Mouse (Mus musculus) kidney, embryonic 14.5 days (tissue): Measurements from ENCODE around the gene Slc16a2. TPM values are rescaled to one million over a fixed set of nuclear protein-coding genes. Genes with fewer than 3 reads are reported as not detected.

ENCODE experiments used
- ATAC-seq: fragments of 200-750 bp; cut with Nextera tagmentation; 2 replicates; pipeline ENCODE4 v1.8.0; 2017; ENCODE audit warnings: moderate number of reproducible peaks, mild to moderate bottlenecking, moderate TSS enrichment, moderate library complexity; ENCODE audit not compliant: low FRiP score, low TSS enrichment
- H3K27ac ChIP-seq: fragments of 300-500 bp; sonication (generic); 2 replicates; pipeline ENCODE4 v1.5.1; 2014; ENCODE audit warnings: low read depth, mild to moderate bottlenecking, low read length, moderate library complexity, mixed read lengths
- H3K27me3 ChIP-seq: fragments of 300-500 bp; sonication (generic); 2 replicates; pipeline ENCODE4 v1.6.1; 2014; ENCODE audit warnings: mild to moderate bottlenecking, low read length; ENCODE audit not compliant: control insufficient read depth, insufficient read depth
- H3K36me3 ChIP-seq: fragments of 300-500 bp; sonication (generic); 2 replicates; pipeline ENCODE4 v1.6.1; 2014; ENCODE audit warnings: low read length, mixed read lengths; ENCODE audit not compliant: control insufficient read depth, insufficient read depth
- H3K4me1 ChIP-seq: fragments of 300-500 bp; sonication (generic); 2 replicates; pipeline ENCODE4 v1.6.1; 2014; ENCODE audit warnings: low read length, mixed read lengths; ENCODE audit not compliant: control insufficient read depth, insufficient read depth
- H3K4me2 ChIP-seq: fragments of 300-500 bp; sonication (generic); replicated peaks from 2 replicates; pipeline ENCODE4 v1.6.1; 2014; ENCODE audit warnings: low read depth, mild to moderate bottlenecking, low read length
- H3K4me3 ChIP-seq: fragments of 300-500 bp; sonication (generic); 2 replicates; pipeline ENCODE4 v1.5.1; 2014; ENCODE audit warnings: mild to moderate bottlenecking, low read length
- H3K9ac ChIP-seq: fragments of 300-500 bp; sonication (generic); 2 replicates; pipeline ENCODE4 v1.6.1; 2014; ENCODE audit warnings: low read depth, mild to moderate bottlenecking, low read length, moderate library complexity
- H3K9me3 ChIP-seq: fragments of 300-500 bp; sonication (generic); 2 replicates; pipeline ENCODE4 v1.6.1; 2016; ENCODE audit warnings: low read length; ENCODE audit not compliant: control insufficient read depth
- WGBS: fragments of 180-500 bp; shearing (Covaris S2); extraction: QIAGEN DNeasy Blood & Tissue Kit; methylation state at CpG from one replicate; pipeline ENCODE4 v1.1.7; 2014; 5-methylcytosine and 5-hydroxymethylcytosine counted together
- polyA plus RNA-seq: library from polyadenylated mRNA; unstranded; fragments of >200 nt; fragmentation: Nextera tagmentation; extraction: Ambion mirVana; gene quantifications from 2 replicates; pipeline ENCODE4 v1.2.1, GENCODE M21; 2014

The Slc16a2 gene
- polyA plus RNA-seq, 1 experiment from 2014 or later, result 13.1 TPM

GRCm38 (mm10) chrX:103746197-103746596 is 75.6 kb downstream of the Slc16a2 start:
- no peak for ATAC-seq
- H3K4me2 ChIP-seq, result no peak overlapping the region
- no peaks in the 10 kb centered on the region for H3K4me1 ChIP-seq
- no peak overlapping the region for H3K9ac ChIP-seq
- no peaks in the 10 kb centered on the region for H3K9me3 ChIP-seq
- no peak overlapping the region for H3K27ac ChIP-seq
- 79% methylated on average over 1 of the region's 1 CpGs for WGBS
- H3K4me3 ChIP-seq, result no peak overlapping the region
- no peaks in the 10 kb centered on the region for H3K36me3 ChIP-seq
- H3K27me3 ChIP-seq, result no peaks in the 10 kb centered on the region; the same call in 1 of the 2 replicates

- Histone ChIP-seq H3K9me3 (no peaks in the 10 kb centered on the region), H3K36me3 (no peaks in the 10 kb centered on the region), H3K4me2 (no peak overlapping the region), H3K4me1 (no peaks in the 10 kb centered on the region), H3K27me3 (peaks cover 4% of the 10 kb centered on the region; the same call in 1 of the 2 replicates), H3K9ac (no peak overlapping the region), H3K4me3 (no peak overlapping the region), H3K27ac (no peak overlapping the region)
- WGBS, result 62% methylated on average over 7 of the region's 7 CpGs
- ATAC-seq, result no peak
Measured at GRCm38 (mm10) chrX:103744171-103745039, 77.4 kb downstream of the Slc16a2 start.

GRCm38 (mm10) chrX:103742057-103742315 is 79.8 kb downstream of the Slc16a2 start:
- Histone ChIP-seq H3K36me3 (no peaks in the 10 kb centered on the region), H3K27ac (no peak overlapping the region), H3K4me2 (no peak overlapping the region), H3K4me1 (no peaks in the 10 kb centered on the region), H3K9me3 (no peaks in the 10 kb centered on the region), H3K9ac (no peak overlapping the region), H3K4me3 (no peak overlapping the region), H3K27me3 (peaks cover 4% of the 10 kb centered on the region; the same call in 1 of the 2 replicates)
- ATAC-seq, result no peak
- 46% methylated on average over 2 of the region's 2 CpGs for WGBS

- no peaks in the 10 kb centered on the region for H3K4me1 ChIP-seq
- H3K9ac ChIP-seq, result no peak overlapping the region
- WGBS, result 50% methylated on average over 7 of the region's 13 CpGs
- H3K27me3 ChIP-seq, result peaks cover 4% of the 10 kb centered on the region; the same call in 1 of the 2 replicates
- ATAC-seq, result no peak
- no peak overlapping the region for H3K4me3 ChIP-seq
- H3K36me3 ChIP-seq, result no peaks in the 10 kb centered on the region
- H3K9me3 ChIP-seq, result no peaks in the 10 kb centered on the region
- no peak overlapping the region for H3K27ac ChIP-seq
- no peak overlapping the region for H3K4me2 ChIP-seq
Measured at GRCm38 (mm10) chrX:103741215-103742056, 80.3 kb downstream of the Slc16a2 start.

DNA sequence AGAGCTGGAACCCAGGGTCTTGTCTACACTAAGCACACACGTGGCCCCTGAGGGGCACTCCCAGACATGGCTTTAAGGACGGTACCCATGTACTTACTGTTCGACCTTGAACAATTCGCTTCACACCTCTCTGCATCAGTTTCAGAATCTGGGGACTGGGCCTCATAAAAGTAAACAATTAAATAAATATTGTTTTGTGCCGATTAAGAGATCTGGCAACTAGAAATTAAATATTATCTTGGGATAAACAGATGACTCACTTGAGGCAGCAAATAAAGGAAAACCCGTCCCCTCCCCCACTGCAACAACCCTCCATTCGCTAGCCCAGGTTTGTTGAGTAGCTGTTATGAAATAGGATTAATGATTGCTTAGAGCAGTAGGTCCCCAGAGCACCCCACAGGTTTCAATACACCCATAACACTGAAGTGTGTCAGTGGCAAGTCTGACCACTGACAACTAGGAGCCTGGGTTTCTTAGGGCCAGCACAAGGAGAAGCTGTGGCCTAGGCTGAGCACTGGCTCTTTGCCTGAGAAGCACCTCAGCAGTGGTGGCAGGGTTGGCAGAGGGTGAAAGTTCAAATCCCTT is 87.7 kb downstream of the Slc16a2 start:
- no peak overlapping the region for H3K9ac ChIP-seq
- WGBS, result 83% methylated on average over 7 of the region's 7 CpGs
- H3K4me3 ChIP-seq, result no peak overlapping the region
- H3K36me3 ChIP-seq, result no peaks in the 10 kb centered on the region
- no peaks in the 10 kb centered on the region for H3K9me3 ChIP-seq
- H3K27me3 ChIP-seq, result no peaks in the 10 kb centered on the region
- H3K4me1 ChIP-seq, result no peaks in the 10 kb centered on the region
- no peak for ATAC-seq
- H3K4me2 ChIP-seq, result no peak overlapping the region
- H3K27ac ChIP-seq, result no peak overlapping the region

GRCm38 (mm10) chrX:103733091-103733490 is 88.7 kb downstream of the Slc16a2 start:
- Histone ChIP-seq H3K4me2 (no peak overlapping the region), H3K4me3 (no peak overlapping the region), H3K36me3 (no peaks in the 10 kb centered on the region), H3K4me1 (no peaks in the 10 kb centered on the region), H3K27me3 (no peaks in the 10 kb centered on the region), H3K9me3 (no peaks in the 10 kb centered on the region), H3K9ac (no peak overlapping the region), H3K27ac (no peak overlapping the region)
- WGBS, result 84% methylated on average over 4 of the region's 4 CpGs
- ATAC-seq, result no peak

GRCm38 (mm10) chrX:103732033-103732703 is 89.6 kb downstream of the Slc16a2 start:
- Histone ChIP-seq H3K4me1 (no peaks in the 10 kb centered on the region), H3K9ac (no peak overlapping the region), H3K4me3 (no peak overlapping the region), H3K36me3 (no peaks in the 10 kb centered on the region), H3K4me2 (no peak overlapping the region), H3K27me3 (no peaks in the 10 kb centered on the region), H3K27ac (no peak overlapping the region), H3K9me3 (no peaks in the 10 kb centered on the region)
- no peak for ATAC-seq
- 70% methylated on average over 4 of the region's 4 CpGs for WGBS

DNA sequence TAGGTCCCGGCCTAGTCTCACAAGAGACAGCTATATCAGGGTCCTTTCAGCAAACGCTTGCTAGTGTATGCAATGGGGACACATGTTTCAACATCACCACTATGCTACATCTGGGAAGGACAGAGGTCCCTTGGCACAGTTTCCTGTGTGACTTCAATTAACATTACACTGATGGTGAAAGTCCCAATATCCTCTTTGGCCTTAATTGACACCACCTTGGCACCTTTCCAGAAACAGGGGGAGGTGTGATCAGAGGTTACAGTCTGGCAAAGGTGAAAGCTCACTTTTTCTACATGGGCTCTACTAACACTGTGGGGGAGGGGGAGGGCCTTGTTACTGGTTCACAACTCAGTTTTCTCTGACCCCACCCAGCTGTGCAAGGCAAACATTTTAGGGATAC is 99.3 kb downstream of the Slc16a2 start:
- H3K36me3 ChIP-seq, result no peaks in the 10 kb centered on the region
- H3K9me3 ChIP-seq, result no peaks in the 10 kb centered on the region
- no peak for ATAC-seq
- H3K4me3 ChIP-seq, result no peak overlapping the region
- no peak overlapping the region for H3K4me2 ChIP-seq
- H3K27ac ChIP-seq, result no peak overlapping the region
- H3K27me3 ChIP-seq, result peaks cover 3% of the 10 kb centered on the region; the same call in 1 of the 2 replicates
- H3K4me1 ChIP-seq, result no peaks in the 10 kb centered on the region
- WGBS, result 79% methylated on average over 2 of the region's 2 CpGs
- H3K9ac ChIP-seq, result no peak overlapping the region
